Mouse (Mus musculus) heart, postnatal 25 days (tissue): ENCODE data around the gene Sh3gl2. TPM values are rescaled to one million over a fixed set of nuclear protein-coding genes. Genes with fewer than 3 reads are reported as not detected.

ENCODE experiments used
- DNase-seq: peaks from one replicate; pipeline ENCODE4 v3.0.0; 2022; ENCODE audit warnings: low spot score
- intact Hi-C: fragments of 180-260 bp; cut with DNase I; formaldehyde crosslinking; loops from one replicate; pipeline ENCODE4 v1.15.1; 2025
- total RNA-seq, 2 experiments: library from RNA; stranded (reverse); gene quantifications; 2 replicates each; pipeline ENCODE4 v1.2.3; 2021

The Sh3gl2 gene
- total RNA-seq, 2 experiments from 2014 or later: 2.7 to 3.4 TPM

DNA sequence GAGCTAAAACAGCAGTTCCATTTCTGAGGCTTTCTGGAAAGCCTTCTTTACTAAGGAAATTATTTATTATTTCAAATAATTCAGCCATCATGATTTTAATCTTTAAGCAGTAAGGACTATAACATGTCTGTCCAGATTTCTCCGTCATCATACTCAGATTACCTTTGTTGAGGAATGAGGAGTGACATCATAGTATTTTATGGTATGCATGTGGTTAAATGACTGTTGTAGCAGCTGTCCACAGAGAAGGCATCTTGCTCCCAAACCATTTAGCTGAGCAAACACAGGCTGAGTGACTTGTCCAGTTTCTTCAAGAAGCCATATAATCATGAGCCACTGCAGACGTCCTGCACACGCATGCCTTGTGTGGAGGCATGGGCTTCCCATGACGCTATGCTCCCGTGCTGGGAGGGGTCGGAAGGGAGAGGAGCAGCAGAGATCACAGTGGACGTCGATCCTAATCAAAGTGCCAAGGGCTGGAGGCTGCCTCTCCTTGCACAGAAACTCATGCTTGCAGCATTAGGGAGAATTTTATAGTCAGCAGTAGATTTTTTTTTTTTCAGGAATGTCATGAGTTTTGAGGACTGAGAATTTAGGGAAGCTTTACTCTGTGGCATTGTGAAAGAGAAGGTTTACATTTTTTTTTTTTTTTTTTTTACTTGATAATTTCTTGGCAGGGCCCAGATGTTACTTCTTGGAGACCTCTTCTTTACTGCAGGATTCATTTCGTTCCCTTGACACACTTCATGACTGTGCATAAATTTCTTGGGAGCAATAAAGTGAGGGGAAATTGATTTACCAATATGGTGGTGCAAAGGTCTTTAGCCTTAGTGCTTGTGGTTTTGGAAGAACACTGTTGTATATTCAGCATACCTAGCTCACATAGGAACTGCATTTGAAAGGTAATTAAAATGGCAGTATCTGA lies 23.0 kb downstream of the Sh3gl2 start:
- intact Hi-C loops: no loop called here
- no peak for DNase-seq

DNA sequence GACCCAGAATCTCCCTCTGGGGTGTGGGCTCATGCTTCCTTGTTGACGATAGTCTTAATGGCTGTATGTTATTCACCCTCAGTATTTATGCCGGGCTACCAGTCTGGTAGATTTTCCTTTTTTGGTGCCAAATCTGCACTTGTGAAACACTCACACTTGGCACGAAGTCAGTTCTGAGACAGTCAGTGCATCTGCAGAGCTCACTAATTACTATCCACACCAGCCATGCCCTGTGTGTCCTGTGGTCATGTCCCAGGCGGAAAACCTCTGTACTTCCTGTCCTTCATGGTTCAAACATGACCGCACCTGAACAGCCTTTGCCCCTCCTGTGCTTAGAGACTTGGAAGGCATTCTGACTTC lies 23.6 kb downstream of the Sh3gl2 start:
- intact Hi-C loops: no loop called here

DNA sequence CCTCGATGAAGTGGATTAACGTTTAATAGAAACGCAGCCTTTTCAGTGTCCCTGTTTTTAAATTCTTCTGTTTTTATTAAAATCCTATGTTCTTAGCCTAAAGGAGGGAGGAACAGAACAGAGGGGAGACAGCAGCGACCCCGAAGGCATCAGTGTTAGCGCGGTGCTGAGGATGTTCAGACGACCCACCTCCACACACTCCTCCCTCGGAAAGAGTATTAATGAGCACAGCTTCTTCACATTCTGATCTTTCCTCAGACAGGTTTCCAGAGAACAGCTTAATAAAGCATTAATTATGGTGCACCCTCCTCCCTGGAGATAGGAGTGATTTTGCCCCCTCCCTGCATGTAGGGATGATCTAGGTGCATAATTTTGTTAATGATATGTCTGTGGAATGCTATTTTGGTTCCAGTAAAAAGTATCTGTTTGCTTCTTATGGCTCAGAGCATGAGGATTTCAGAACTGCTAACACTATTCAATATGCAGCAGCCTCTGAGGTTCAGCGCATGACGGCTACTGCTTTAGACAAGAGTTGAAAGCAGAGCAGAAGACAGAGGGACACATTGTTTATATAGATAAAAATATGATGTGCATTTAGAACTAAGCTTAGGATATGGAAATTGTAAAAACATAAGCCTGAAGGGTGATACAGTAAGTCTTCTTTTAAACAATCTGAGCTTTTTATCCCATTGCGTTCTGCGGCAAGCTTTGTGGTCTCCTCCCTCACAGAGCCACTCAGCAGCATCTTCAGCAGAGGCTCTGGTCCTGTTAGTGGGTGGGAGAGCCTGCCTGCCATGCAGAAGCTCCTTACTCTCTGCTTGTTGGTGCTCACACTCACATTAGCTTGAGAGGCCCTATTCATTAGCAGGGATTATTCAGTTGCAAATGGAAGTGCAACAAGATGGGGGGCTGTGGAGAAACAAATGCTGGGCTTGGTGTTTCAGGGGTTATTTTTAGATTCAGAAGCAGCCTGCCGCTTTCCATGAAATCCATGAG lies 27.8 kb downstream of the Sh3gl2 start:
- no peak for DNase-seq
- intact Hi-C loops: no loop called here

More for the DNA sequence above, 23.6 kb downstream of the Sh3gl2 start:
- DNase-seq: no peak

DNA sequence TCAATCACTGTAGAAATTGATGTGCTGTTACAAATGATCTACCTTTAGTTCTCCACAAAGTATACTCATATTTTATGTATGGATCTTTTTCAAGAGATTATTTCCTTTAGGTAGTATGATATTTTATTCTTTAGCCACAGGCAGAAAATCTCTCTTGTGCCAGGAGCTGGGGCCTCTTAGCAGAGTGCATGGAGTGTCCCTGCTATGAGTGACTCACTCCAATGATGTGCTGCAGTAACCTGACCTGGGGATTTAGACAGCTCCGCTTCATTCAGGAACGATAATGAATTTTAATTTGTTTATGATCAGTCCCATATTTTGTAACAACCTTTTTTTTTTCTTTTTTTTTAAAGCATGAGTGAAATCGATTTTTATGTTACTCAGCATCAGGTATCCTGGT lies 36.7 kb downstream of the Sh3gl2 start:
- no peak for DNase-seq
- intact Hi-C loops: no loop called here

DNA sequence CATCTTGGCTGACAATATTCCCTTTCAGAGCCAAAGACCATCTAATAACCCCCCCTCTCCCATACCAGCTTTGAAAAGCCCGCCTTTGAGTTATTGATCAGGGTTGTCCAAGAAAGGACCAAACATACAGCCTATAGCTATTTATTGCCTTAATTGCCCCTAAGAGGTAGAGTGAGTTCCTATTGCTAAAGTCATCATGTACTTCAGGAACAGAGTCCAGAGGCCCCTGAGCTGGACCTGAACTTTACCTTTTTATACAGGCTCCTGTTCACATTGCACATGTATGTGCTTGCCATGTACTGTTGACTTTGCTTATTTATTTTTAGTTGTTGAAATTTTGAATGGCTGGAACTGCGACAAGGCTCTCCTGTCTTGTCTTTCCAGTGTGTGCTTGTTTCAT lies 37.6 kb downstream of the Sh3gl2 start:
- DNase-seq: no peak
- intact Hi-C loops: no loop called here

DNA sequence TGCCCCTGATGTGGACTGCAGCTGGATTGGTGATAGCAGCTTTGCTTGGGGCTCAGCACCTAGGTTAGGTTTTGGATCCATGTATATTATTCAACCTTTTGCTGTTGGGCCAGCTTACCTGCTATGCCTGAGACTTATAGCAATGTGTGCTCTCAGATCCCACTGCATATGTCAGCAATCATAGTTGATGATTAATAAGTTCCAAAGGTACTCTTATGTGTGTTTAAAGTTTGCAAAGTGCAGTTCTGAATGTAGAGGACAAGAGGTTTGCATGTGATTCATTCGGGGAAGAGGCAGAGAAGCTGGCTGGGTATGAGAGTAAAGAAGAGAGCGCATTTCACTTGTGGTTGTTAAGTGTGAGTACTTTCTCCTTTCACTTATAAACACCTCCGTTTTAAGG lies 43.7 kb downstream of the Sh3gl2 start:
- intact Hi-C loops: no loop called here
- DNase-seq: no peak

DNA sequence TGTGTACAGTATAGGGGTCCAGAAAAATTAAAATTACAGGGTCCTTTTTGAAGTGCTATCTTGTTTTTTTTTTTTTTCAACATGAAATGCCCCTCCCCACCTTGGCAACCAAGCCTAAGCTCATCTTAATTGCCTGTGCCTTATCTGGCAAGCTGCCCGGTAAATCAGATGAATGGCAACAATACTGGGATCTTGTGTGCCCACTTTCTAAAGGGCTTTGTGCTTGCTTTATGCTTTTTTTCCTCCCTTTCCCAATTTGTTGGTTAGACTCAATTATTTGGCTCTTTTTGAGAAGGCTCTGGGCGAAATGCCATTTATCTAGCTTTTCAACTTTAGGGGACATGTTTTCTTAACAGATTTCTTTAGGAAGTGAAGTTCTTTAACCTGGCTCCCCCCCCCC lies 45.3 kb downstream of the Sh3gl2 start:
- DNase-seq: no peak
- intact Hi-C loops: no loop called here

DNA sequence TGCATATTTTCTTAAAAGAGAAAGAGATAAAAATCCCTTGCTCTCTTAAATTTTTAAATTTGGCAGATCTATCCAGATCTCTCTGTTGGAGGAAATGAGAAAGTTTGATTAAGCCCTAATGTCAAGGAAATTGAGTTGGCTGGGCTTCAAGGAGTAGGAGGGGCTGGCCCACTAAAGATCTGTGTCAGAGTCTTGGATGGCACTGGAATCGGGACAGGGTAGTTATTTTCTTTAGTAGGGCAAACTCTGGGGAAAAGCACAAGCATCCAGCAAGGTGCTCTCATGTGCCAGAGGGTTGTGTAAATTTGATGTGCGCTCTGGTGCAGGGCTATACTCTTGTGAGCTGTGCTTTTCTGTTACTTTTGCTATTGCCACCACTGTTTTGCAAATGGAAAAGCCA lies 45.9 kb downstream of the Sh3gl2 start:
- intact Hi-C loops: no loop called here
- no peak for DNase-seq

DNA sequence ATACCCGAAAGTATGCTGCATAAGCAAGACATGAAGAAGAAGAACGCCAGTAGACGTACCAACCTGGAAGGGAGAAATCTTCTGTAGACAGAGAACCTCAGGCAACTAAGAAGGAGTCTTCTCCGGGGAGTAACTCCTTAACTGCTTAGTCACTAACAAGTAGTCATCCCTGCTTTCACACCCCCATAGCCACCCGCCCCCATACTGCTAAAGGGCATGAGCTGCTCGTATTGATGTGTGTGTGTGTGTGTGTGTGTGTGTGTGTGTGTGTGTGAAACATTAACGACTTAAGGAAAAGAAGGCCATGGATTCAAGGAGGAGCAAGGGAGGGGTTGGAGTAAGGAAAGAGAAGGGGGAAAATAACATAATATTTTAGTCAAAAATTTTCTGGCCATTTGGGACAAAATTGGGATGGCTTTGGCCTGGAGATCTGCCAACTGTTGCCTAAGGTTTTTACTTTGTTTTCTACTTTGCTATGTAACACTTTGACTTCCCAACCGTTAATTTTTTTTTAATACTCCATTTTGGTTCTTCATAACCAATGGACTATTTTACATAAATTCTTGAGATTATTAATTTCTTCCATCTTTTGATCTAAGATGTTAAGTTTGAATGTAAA lies 51.0 kb downstream of the Sh3gl2 start:
- intact Hi-C loops: no loop called here
- DNase-seq: no peak

DNA sequence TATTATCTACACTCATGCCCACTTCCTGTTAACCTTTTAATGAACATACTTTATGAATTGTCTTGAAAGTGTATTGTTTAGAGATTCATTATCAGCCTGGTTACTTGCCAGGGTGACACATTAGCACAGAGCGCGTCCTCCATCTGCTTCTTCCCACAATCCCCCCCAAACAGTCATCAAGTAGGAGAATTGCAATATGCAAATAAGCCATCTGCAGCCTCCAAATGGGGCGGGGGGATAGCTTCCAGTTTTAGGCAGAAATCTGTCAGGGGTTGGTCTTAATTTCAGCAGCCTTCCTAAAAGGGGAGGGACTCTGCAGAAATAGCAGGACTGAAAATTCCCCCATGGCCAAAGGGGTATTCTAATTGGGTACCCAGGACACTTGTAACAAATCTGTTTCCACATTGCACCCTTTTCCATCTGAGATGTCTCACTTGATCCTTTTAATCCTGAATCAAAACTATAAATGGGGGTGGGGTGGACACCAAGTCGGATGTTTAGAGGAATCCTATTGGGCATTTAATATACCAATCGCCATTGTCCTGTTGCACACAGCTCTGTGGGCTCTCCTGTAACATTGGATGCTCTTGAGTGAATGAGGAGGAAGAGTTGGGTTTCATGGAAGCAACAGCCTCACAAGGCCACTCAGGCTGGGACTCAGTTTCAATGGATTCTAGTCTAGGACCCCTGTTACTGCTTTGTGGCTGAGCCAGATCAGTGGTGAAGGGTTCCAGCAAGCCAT lies 51.7 kb downstream of the Sh3gl2 start:
- no peak for DNase-seq
- intact Hi-C loops: no loop called here

DNA sequence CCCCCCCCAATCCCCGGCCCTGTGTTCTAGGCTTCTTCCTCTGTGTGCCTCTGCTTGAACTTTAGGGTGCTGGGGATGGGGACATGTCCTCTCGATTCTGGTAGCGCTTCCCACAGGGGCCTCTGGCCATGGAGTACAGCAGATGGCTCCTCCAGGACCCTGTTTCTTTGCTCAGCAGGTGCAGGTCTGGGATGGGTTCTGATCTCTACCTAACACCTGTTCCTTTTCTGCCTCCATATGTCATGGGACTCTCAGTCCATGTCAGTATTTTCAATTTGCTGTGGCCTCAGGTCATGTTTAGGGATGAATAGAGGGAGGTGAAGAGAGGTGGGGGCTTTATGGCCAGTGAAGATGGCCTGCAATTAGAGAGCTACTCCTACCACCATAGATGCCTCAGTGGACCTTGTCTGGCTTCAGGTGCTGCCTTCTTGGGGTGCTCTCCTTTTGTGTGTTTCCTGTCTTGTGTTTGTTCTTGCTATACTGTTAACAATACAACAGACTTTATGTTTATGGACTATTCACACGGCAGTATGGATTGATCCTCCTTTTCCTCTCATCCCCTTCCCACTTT lies 52.9 kb downstream of the Sh3gl2 start:
- no peak for DNase-seq
- intact Hi-C loops: no loop called here

DNA sequence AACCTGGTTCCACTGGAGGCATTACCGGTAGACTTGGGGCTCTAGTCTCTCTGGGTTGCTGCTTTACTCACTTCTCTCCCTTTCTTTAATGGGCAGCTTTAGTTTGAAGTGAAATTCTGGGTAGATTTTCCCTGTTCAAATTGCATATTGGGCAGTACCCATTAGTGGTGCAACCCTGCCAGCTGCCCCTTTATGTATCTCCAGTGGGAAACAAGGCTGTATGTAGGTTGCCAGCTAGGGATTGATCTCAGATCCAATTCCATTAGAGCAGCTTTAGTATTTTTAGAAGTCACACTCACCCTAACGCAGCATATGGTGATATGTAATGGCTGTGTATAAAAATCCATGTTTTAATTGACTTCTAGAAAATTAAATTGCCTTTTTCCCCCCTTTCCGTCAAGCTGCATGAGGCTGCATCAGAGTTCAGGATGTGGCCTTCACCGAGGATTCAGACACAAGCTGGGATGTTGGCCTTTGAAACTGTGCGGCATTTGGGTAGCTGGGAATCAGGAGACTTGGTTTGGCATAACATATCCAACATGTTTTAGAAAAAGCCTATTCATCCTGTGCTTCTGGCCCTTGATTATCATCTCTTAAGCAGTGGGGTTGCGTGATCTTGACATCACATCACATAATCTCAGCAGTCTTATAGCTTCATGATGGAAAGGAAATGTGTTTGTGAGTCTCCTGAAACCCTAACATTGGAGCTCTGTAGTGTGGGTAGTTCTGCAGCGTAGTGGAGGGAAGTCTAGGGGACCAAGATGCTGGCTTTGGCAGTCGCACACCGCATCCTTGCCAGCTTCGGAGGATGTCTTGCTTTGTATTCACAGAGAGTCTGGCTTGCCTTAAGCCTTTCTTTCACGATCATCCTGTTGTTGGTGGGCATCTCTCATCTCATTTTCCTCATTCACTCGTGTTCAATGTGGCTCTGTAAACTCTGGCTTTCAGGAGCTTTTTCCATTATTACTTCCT lies 56.0 kb downstream of the Sh3gl2 start:
- intact Hi-C loops: no loop called here
- DNase-seq: no peak

DNA sequence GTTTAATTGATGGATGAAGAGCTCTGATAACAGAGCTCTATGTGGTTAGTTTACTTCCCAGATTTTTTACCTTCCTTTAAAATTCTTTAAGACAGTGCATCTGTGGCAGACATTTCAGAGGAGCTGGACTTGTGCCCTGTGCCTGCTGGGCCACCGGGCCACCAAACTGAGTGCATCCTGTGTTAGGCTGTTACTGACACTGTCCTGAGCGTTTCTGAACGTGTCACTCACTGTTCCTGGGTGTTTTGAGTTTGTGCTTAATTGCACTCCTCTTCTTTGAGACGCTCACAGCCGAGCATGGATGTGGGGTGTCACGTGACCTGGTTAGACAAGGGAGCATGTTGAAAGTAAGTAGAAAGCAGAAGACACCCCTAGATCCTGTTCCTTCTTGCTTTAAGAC lies 57.2 kb downstream of the Sh3gl2 start:
- DNase-seq: no peak
- intact Hi-C loops: no loop called here

DNA sequence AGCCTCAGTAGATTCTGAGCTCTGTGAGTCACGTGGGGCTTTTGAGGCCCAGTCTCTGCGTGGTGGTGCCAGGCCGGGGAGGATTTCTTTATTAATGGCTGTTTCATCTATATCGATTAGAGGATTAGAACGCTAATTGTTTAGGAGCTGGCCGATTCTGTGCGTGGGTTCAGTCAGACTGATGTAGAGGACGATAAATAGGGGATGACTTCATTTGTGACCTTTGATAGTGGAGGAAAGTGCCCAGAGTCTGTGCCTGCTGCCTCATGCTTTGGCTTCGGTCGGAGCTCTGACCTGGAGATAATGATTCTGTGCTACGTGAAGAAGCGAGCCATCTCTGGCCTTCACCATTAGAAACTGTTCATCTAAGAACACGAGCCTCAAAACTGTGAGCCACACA lies 57.7 kb downstream of the Sh3gl2 start:
- DNase-seq: no peak
- intact Hi-C loops: no loop called here

DNA sequence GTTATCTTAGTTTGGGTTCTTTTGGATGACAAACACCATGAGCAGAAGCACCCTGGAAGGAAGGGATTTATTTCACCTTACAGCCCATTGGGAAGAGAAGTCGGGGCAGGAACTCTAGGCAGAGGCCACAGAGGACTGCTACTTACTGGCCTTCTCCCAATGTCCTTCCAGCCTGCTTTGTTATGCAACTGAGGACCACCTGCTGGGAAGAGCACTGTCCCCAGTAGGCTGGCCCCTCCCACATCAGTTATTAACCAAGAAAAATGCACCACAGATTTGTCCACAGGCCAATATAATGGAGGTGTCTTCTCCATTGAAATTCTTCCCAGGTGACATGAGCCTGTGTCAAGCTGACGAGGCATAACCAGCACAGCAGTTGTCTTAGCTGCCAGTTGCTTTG lies 62.5 kb downstream of the Sh3gl2 start:
- intact Hi-C loops: no loop called here
- no peak for DNase-seq

DNA sequence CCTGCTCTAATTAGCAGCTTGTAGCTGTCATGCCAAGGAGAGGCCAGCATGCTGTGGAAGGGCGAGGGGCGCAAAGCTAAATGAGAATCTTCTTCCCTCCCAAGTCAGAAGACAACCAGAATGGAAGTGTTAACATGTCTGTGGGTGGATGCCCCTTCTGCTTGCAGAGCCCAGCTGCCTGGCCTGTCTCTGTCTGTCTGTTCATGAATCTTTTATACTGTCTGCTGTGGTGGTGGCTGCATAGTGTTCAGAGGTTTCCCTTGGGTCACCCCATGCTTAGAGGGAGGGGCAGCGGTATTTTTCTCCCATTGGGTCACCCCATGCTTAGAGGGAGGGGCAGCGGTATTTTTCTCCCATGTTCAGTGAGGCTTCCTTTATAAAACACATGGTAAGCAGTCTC lies 68.0 kb downstream of the Sh3gl2 start:
- no peak for DNase-seq
- intact Hi-C loops: no loop called here

DNA sequence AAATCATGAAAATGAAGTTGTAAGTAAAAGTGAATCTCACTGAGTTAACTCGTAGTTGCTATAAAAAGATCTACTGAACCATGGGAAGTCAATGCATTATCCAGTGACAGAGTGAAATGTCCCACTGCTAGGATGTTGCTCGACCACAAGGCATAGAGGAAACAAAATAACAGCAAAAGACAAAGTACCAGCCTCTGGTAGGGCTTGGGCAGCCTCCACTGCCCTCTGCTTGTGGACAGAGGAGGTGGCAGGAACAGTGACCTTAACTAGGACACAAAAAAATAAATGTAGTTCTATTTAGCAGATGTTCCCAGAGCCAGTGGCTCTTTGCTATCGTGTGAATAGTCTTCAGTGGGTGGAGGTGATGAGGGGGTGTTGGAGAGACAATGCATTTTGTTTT lies 68.5 kb downstream of the Sh3gl2 start:
- DNase-seq: no peak
- intact Hi-C loops: no loop called here

DNA sequence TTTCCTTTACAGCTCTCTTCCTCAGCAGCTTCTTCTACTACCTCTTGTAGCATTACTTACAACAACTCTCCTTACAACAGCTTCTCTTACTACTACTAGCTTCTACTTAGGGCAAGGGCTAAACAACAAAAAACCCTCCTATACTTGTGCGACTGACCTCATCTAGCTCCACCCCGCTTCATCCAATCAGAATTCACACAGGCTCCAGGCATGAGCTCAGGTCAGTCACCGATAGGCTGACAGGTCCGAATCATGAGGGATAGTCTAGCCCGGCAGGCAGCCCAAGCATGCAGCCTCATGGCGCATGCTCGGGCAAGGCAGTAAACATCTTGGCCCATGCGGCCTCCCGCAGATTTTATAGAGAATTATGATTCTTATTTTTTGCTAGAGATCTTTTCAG lies 78.2 kb downstream of the Sh3gl2 start:
- intact Hi-C loops: no loop called here
- DNase-seq: no peak
